9 mouse cellular contexts compared by ENCODE assay signal in the genomic region with DNA sequence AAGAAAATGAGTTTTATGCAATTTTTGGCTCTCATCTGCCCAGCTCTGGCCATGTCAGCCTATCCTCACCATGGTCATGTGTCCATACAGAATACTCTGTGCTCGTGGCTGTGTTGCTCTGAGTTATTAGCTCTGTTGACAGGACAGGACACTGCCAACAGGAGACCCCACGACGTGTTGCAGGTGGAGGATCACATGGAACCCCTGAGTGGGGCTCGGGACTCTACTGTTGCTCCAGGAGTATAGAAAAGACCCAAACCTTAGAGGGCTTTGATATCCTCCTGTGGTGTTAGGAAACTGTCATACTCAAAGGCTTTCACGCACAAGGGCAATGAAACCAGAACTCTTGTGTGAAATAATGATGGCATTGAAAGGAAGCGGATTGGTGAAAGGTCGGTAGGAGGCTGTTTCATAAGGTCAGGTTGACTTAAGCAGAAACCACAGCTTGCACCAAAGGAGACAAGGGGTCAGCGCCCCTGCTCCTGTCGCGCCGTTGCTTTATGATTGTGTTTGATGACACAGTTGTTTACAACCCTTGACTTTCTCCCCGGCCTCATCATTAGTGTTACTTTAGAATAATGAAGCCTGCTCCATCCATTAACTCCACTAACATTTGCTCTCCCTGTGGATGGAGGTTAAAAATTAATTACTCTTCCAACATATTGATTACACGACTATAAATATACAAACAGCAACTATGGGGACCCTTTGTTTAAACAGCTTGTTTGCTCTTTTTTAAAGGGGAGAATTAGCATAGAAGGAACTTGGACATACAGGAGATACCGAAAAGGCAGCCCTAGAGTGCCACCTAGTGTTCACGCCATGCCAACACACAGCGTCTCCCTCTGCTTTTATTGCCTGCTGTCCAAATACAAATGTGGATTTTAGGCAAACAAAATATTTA. TPM values are rescaled to one million over a fixed set of nuclear protein-coding genes. Genes with fewer than 3 reads are reported as not detected.
DNase-seq lines count a peak whose midpoint lies in the region; ATAC-seq and TF ChIP-seq lines count a peak whose summit lies in the region.
"Had no signal": no experiment of that assay in that cellular context is flagged by ENCODE, and none has a peak within 500 bp of the region (broad histone marks: within the 10 kb centered on the region; RNA-seq: fewer than 3 reads in every experiment).

No protein-coding gene starts in this region.

- peak; percentile 92 for TF ChIP-seq CTCF in lung, postnatal 0 days (IDR thresholded peaks at IDR 0.05)

- ATAC-seq in forebrain, embryonic 12.5 days (ENCODE audit: low FRiP score), result peak; percentile 86
- peak; percentile 80 for ATAC-seq in hindbrain, embryonic 12.5 days (ENCODE audit: low FRiP score)
- peak; percentile 72 for ATAC-seq in lung, postnatal 0 days

- in situ Hi-C loops in ES-E14 (cut with MboI; ENCODE audit: low sequenced_read_pairs in 2 of 2, unreplicated experiment in 2 of 2), result loop anchor here (25.0 kb wide), 2 partner anchors 227 to 552 kb away; no protein-coding TSS in a partner anchor

- DNase-seq in ES-E14 (ENCODE audit: low read depth, low spot score), result peak; percentile 54
- DNase-seq in c-Kit-positive CD71-positive TER-119-negative erythroid progenitor cells, embryonic 14.5 days (ENCODE audit: low read depth), result peak; percentile 40
- peak; percentile 87 to 91 for DNase-seq in layer of hippocampus, postnatal 10 days (ENCODE audit: low spot score in 2 of 2)
- peak; percentile 86 for DNase-seq in lung, postnatal 0 days (ENCODE audit: low spot score)
- DNase-seq in ovary, postnatal 36 days (ENCODE audit: low spot score), result peak; percentile 70
- peak; percentile 21 to 66 for DNase-seq in thymus, postnatal 10 days (ENCODE audit: low spot score in 2 of 2)

- 33% methylated on average over 16 of the region's 16 CpGs for WGBS in forebrain, embryonic 12.5 days
- WGBS in hindbrain, embryonic 12.5 days, result 28% methylated on average over 16 of the region's 16 CpGs
- 23% methylated on average over 16 of the region's 16 CpGs for WGBS in lung, postnatal 0 days

- H3K27me3 ChIP-seq in forebrain, embryonic 12.5 days, result no peaks in the 10 kb centered on the region
- no peaks in the 10 kb centered on the region for H3K27me3 ChIP-seq in hindbrain, embryonic 12.5 days
- no peaks in the 10 kb centered on the region for H3K27me3 ChIP-seq in lung, postnatal 0 days (replicated peaks; ENCODE audit: insufficient read depth, low read length)

- TF ChIP-seq EP300 in lung, postnatal 0 days (IDR thresholded peaks at IDR 0.05), result no peak

- H3K9ac ChIP-seq in ES-E14 (ENCODE audit: insufficient read depth, low read depth, low read length, poor library complexity, severe bottlenecking), result no peak overlapping the region
- no peak overlapping the region for H3K9ac ChIP-seq in forebrain, embryonic 12.5 days
- H3K9ac ChIP-seq in hindbrain, embryonic 12.5 days, result no peak overlapping the region
- H3K9ac ChIP-seq in lung, postnatal 0 days (replicated peaks; ENCODE audit: low read depth), result no peak overlapping the region

- H3K36me3 ChIP-seq in ES-E14 (ENCODE audit: control insufficient read depth, insufficient read depth, low read length, poor library complexity, severe bottlenecking), result no peaks in the 10 kb centered on the region
- no peaks in the 10 kb centered on the region for H3K36me3 ChIP-seq in forebrain, embryonic 12.5 days (replicated peaks)
- no peaks in the 10 kb centered on the region for H3K36me3 ChIP-seq in hindbrain, embryonic 12.5 days
- H3K36me3 ChIP-seq in lung, postnatal 0 days (ENCODE audit: insufficient read depth, low read length), result no peaks in the 10 kb centered on the region

- no peak overlapping the region for H3K27ac ChIP-seq in ES-E14 (ENCODE audit: insufficient read depth, low read depth, low read length, poor library complexity, severe bottlenecking)
- H3K27ac ChIP-seq in forebrain, embryonic 12.5 days, result no peak overlapping the region
- no peak overlapping the region for H3K27ac ChIP-seq in hindbrain, embryonic 12.5 days
- no peak overlapping the region for H3K27ac ChIP-seq in lung, postnatal 0 days (ENCODE audit: low read length)
- H3K27ac ChIP-seq: macrophage had no signal

- no peaks in the 10 kb centered on the region for H3K9me3 ChIP-seq in ES-E14 (ENCODE audit: control insufficient read depth, insufficient read depth, low read depth, low read length)
- 0 out of 2 replicates have a peak, but pooled peaks cover 9% of the 10 kb centered on the region for H3K9me3 ChIP-seq in forebrain, embryonic 12.5 days
- H3K9me3 ChIP-seq in hindbrain, embryonic 12.5 days (replicated peaks), result 0 out of 2 replicates have a peak, but pooled peaks cover 2% of the 10 kb centered on the region
- peaks cover 4% of the 10 kb centered on the region; the same call in 1 of the 2 replicates for H3K9me3 ChIP-seq in lung, postnatal 0 days (ENCODE audit: low read length)

- H3K4me3 ChIP-seq in ES-E14 (ENCODE audit: insufficient read depth in 1 of 2, low read depth in 1 of 2, low read length in 2 of 2, poor library complexity in 1 of 2, severe bottlenecking in 1 of 2), result no peak overlapping the region
- no peak overlapping the region for H3K4me3 ChIP-seq in forebrain, embryonic 12.5 days (replicated peaks)
- H3K4me3 ChIP-seq in hindbrain, embryonic 12.5 days, result no peak overlapping the region
- H3K4me3 ChIP-seq in lung, postnatal 0 days (ENCODE audit: low read depth, low read length), result no peak overlapping the region

- H3K4me1 ChIP-seq in ES-E14 (ENCODE audit: control insufficient read depth in 2 of 2, insufficient read depth in 2 of 2, low read length in 2 of 2, poor library complexity in 1 of 2), result no peaks in the 10 kb centered on the region
- peaks cover 6% of the 10 kb centered on the region for H3K4me1 ChIP-seq in forebrain, embryonic 12.5 days
- no peaks in the 10 kb centered on the region for H3K4me1 ChIP-seq in hindbrain, embryonic 12.5 days
- no peaks in the 10 kb centered on the region for H3K4me1 ChIP-seq in lung, postnatal 0 days (ENCODE audit: insufficient read depth, low read depth, low read length)

- no peak overlapping the region for H3K4me2 ChIP-seq in forebrain, embryonic 12.5 days
- no peak overlapping the region; the same call in 1 of the 2 replicates for H3K4me2 ChIP-seq in hindbrain, embryonic 12.5 days (replicated peaks)
- H3K4me2 ChIP-seq in lung, postnatal 0 days (replicated peaks; ENCODE audit: low read depth, low read length), result no peak overlapping the region

TF ChIP-seq in ES-E14, 5 proteins besides CTCF, POLR2A, EP300 and RAD21:
- TF ChIP-seq ZC3H11A (IDR thresholded peaks at IDR 0.05; ENCODE audit: borderline replicate concordance, low read depth, low read length) (peak; percentile 93), CHD2 (IDR thresholded peaks at IDR 0.05; ENCODE audit: low read depth, low read length) (no peak)

RNA-seq across cellular contexts. Expression of a gene that starts 46.7 kb away (rescaled TPM):
- 44.6 and 73.4 TPM in 2 replicates for total RNA-seq in ES-E14 (2012; rRNA removed)
- polyA plus RNA-seq in forebrain, embryonic 12.5 days (2016; fragmentation: Nextera tagmentation; extraction: Ambion mirVana), result 232 and 242 TPM in 2 replicates
- polyA plus RNA-seq in hindbrain, embryonic 12.5 days (2016; fragmentation: Nextera tagmentation; extraction: Ambion mirVana), result 224 and 257 TPM in 2 replicates
- total RNA-seq in layer of hippocampus, postnatal 10 days (2021), result 100 to 1,000 TPM; 255 to 273 TPM
- polyA plus RNA-seq in lung, postnatal 0 days (2015; fragmentation: Nextera tagmentation; extraction: Ambion mirVana), result 198 and 202 TPM in 2 replicates
